Mouse (Mus musculus): ENCODE results near the gene Scn8a.

DNA sequence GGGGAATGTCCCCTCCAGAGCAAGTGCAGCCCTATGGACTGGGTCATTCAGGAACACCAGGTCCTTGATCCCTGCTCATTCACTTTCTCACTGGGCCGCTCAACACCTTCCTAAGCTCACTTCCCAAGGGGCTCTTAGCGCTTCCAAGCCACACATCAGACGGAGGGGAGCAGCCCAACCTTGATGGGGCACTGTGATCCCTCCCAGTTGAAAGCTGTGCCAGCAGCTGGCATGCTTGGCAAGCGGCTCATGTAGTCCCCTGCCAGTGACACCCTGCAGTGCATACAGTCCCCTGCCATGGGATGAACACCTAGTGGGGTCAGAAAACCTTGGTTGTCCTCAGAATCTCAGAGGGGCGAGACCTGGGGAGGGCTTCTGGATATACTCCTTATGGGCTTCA, 204.4 kb downstream of the Scn8a start:
- TF ChIP-seq POLR2A (IDR thresholded peaks at IDR 0.05; ENCODE audit: low read depth, low read length) (no peak), CTCF (IDR thresholded peaks at IDR 0.05; ENCODE audit: extremely low read depth, insufficient read length, insufficient replicate concordance, low read depth, low read length) (no peak)

All from small intestine, adult 2 months (tissue).